Mouse (Mus musculus): ENCODE data around the gene Ddx1. TPM values are rescaled to one million over a fixed set of nuclear protein-coding genes. Genes with fewer than 3 reads are reported as not detected.
"Not testable (repeated sequence)": the region's sequence is repeated elsewhere in the genome, so short reads cannot be mapped to it uniquely, and the experiment has no call there.

Gene Ddx1
- total RNA-seq, 2 experiments from 2014 or later: 23.3 to 30.9 TPM

- ATAC-seq (replicated peaks; ENCODE audit: low FRiP score, poor library complexity, severe bottlenecking): no peak
These were observed 40.5 kb downstream of the Ddx1 start for GRCm38 (mm10) chr12:13208517-13208916.

DNA sequence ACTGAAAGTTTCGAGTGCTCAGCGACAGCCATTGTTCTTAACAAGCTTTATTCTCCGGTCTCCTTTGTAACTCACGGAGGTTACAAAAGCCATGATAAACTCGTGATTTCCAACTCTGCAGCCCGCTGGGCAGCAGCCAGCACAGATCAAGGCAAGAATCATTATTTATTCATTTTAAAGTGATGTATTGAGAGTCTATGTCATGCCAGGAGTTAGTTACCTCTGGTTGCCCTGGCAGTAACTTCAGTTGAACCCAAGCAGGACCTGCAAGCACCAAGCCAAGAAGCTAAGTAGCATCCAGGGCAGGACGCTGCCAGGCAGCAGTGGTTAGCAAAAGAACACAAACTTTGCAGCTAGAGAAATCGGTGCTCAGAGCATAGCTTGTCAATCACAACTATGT is 41.9 kb downstream of the Ddx1 start:
- ATAC-seq (replicated peaks; ENCODE audit: low FRiP score, poor library complexity, severe bottlenecking): no peak

DNA sequence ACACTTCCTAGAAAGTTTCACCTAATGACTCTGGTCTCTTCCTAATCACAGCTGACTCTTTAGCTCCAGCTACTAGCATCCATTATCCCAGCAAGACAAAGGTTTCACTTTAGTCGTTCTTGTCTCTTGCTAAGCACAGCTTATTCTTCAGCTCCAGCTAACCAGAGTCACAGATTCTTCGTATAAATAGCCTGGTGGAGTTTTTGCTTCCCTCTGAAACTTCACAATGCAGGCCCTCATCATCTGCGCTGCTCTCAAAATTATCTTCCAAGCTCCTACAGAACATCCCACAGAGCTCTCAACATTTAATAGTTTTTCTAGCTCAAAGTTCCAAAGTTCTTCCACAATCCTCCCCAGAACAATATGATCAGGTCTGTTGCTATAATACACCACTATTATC is 43.3 kb downstream of the Ddx1 start:
- no peak for ATAC-seq (replicated peaks; ENCODE audit: low FRiP score, poor library complexity, severe bottlenecking)

GRCm38 (mm10) chr12:13202322-13202721 is 46.7 kb downstream of the Ddx1 start:
- ATAC-seq (replicated peaks; ENCODE audit: low FRiP score, poor library complexity, severe bottlenecking): no peak

GRCm38 (mm10) chr12:13200576-13200975 is 48.4 kb downstream of the Ddx1 start:
- ATAC-seq (replicated peaks; ENCODE audit: low FRiP score, poor library complexity, severe bottlenecking): no peak

- ATAC-seq (replicated peaks; ENCODE audit: low FRiP score, poor library complexity, severe bottlenecking): no peak
These were observed 49.4 kb downstream of the Ddx1 start for GRCm38 (mm10) chr12:13199338-13200301.

- no peak for ATAC-seq (replicated peaks; ENCODE audit: low FRiP score, poor library complexity, severe bottlenecking)
These were observed 50.9 kb downstream of the Ddx1 start for GRCm38 (mm10) chr12:13198157-13198556.

DNA sequence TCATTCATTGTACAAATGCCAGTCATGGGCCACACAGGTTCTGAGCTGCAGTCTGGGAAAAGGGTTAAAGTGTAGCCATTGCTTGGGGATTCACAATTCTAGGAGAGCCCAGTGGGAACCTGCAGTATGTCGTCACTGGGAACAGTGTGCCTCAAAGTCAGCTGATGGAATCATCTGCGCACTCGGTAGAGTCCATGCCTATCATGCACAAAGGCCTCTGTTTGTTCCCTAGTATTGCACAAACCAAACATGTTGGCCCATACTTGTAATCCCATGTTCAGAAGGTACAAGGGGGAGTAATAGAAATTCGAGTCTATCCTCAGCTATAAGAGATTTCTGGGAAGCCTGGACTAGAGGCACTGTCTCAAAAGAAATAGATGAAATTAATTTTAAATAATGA is 52.9 kb downstream of the Ddx1 start:
- ATAC-seq (replicated peaks; ENCODE audit: low FRiP score, poor library complexity, severe bottlenecking): no peak

- ATAC-seq (replicated peaks; ENCODE audit: low FRiP score, poor library complexity, severe bottlenecking): no peak
These were observed 53.5 kb downstream of the Ddx1 start for GRCm38 (mm10) chr12:13195506-13195905.

GRCm38 (mm10) chr12:13188059-13188700 is 60.8 kb downstream of the Ddx1 start:
- no peak for ATAC-seq (replicated peaks; ENCODE audit: low FRiP score, poor library complexity, severe bottlenecking)

GRCm38 (mm10) chr12:13186209-13186608 is 62.8 kb downstream of the Ddx1 start:
- ATAC-seq (replicated peaks; ENCODE audit: low FRiP score, poor library complexity, severe bottlenecking): no peak

DNA sequence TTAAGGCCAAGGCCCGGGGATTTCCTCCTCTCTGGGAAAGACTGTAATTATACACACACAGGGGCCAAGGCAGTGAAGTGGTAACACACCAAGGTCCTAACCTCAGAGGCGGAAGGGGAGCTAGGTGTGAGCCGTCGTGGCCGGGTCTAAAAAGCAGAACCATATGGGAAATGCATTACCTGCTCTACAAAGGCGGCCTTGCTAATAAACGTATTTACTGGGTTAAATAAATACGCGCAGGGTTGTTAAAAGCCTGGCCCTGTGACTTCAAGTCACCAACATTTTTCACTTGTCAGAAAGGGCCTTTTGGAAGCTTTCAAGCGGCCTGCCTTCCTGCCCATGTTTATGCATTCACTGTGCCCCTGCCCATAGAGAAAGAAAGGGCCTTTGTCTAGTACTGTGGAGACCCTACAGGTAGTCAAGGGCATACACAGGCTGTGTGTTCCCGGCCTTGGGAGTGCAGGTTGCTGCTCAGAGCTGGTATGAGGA is 64.1 kb downstream of the Ddx1 start:
- ATAC-seq (replicated peaks; ENCODE audit: low FRiP score, poor library complexity, severe bottlenecking): no peak

- not testable (repeated sequence) for ATAC-seq (replicated peaks; ENCODE audit: low FRiP score, poor library complexity, severe bottlenecking)
These were observed 64.9 kb downstream of the Ddx1 start for GRCm38 (mm10) chr12:13184136-13184535.

DNA sequence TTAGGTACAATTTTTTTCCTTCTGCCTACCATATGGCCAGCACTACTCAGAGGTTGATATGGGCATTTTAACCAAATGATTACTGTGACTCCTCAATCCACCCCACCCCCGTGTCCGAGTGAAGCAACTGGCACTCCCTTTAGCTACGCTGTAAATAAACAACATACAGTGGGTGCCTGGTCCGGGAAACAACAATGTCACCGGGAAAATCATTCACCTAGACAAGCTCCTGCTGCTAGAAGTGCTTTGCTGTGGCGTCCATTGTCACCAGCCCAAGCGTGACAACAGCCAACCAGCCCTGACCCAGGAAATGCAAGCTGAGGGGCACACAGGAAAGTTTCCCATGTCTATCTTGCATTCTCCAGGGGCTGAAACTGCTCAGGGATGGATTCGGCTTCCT is 66.8 kb downstream of the Ddx1 start:
- ATAC-seq (replicated peaks; ENCODE audit: low FRiP score, poor library complexity, severe bottlenecking): no peak

- no peak for ATAC-seq (replicated peaks; ENCODE audit: low FRiP score, poor library complexity, severe bottlenecking)
These were observed 67.3 kb downstream of the Ddx1 start for GRCm38 (mm10) chr12:13181721-13182120.

DNA sequence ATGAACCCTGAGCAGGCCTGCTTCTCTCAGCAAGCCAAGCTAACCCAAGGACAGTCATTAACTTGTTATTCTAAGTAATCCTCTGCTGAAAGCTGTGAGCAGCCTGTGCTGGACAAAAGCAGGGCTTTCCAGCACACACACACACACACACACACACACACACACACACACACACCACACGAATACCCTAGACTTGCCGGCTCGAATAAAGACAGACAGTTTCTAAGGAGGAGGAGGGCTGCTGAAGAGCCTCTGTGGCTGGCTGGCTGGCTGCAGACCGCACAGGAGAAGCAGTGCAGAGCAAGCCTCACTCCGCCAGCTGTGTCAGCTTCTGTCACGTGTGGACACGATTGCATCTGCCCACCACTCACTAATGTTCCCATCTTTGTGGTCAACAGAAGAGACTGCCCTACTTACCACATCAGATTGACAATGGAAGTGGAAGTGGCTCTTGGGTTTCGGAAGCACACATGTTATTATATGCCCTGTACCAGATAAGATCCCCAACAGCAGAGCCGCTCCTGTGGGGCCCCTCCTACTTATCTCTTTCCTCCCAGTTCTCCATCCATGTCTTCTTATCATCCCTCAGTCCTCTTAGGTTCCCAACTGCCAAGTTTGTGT is 68.2 kb downstream of the Ddx1 start:
- peak; percentile 81 for ATAC-seq (replicated peaks; ENCODE audit: low FRiP score, poor library complexity, severe bottlenecking)

- ATAC-seq (replicated peaks; ENCODE audit: low FRiP score, poor library complexity, severe bottlenecking): no peak
These were observed 68.7 kb downstream of the Ddx1 start for GRCm38 (mm10) chr12:13180332-13180714.

- no peak for ATAC-seq (replicated peaks; ENCODE audit: low FRiP score, poor library complexity, severe bottlenecking)
These were observed 71.4 kb downstream of the Ddx1 start for GRCm38 (mm10) chr12:13177606-13178005.

DNA sequence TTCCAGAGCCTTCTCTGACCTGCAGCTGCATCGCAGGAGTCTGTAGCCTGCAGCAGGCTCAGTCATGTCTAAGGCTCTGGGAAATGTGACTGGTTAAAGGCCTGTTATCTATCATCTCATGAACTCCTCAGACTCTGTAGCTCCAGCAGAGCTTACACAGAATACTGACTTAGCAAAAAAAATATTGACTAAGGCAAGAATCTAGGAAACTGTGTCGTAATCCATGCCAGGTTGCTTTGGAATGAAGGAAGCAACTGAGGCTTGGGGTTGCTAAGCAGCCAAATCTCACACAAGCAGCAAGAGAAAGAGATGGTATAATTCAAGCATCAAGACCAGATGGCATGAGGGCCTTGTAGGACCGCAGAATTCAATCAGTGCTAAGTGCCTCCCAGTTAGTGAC is 72.1 kb downstream of the Ddx1 start:
- no peak for ATAC-seq (replicated peaks; ENCODE audit: low FRiP score, poor library complexity, severe bottlenecking)

- no peak for ATAC-seq (replicated peaks; ENCODE audit: low FRiP score, poor library complexity, severe bottlenecking)
These were observed 72.9 kb downstream of the Ddx1 start for GRCm38 (mm10) chr12:13176136-13176535.

GRCm38 (mm10) chr12:13174022-13174421 is 75.0 kb downstream of the Ddx1 start:
- no peak for ATAC-seq (replicated peaks; ENCODE audit: low FRiP score, poor library complexity, severe bottlenecking)
